Mouse (Mus musculus) liver, adult 2 months (tissue): ENCODE data around the gene Ift43. TPM values are rescaled to one million over a fixed set of nuclear protein-coding genes. Genes with fewer than 3 reads are reported as not detected.

Experiments
- DNase-seq: peaks from one replicate; pipeline ENCODE4 v3.0.0-alpha.2; 2011; ENCODE audit warnings: low read depth, low spot score; ENCODE audit errors: extremely low read depth
- H3K27ac ChIP-seq: fragments of 200-500 bp; replicated peaks from 2 replicates; pipeline ENCODE4 v1.5.1; 2012; ENCODE audit warnings: low read depth, mild to moderate bottlenecking, control low read depth, inconsistent platforms, low read length; ENCODE audit not compliant: insufficient read depth
- H3K27me3 ChIP-seq: fragments of 200-500 bp; 2 replicates; pipeline ENCODE4 v1.6.1; 2012; ENCODE audit warnings: mild to moderate bottlenecking, moderate library complexity, low read length, inconsistent platforms; ENCODE audit not compliant: control insufficient read depth, insufficient read depth
- H3K36me3 ChIP-seq: fragments of 200-500 bp; 2 replicates; pipeline ENCODE4 v1.6.1; 2012; ENCODE audit warnings: low read length, inconsistent platforms; ENCODE audit not compliant: control insufficient read depth, insufficient read depth
- H3K4me1 ChIP-seq: fragments of 200-500 bp; 2 replicates; pipeline ENCODE4 v1.6.1; 2011; ENCODE audit warnings: low read length; ENCODE audit not compliant: control insufficient read depth, insufficient read depth
- H3K4me3 ChIP-seq: fragments of 200-500 bp; 2 replicates; pipeline ENCODE4 v1.5.1; 2011; ENCODE audit warnings: low read depth, mild to moderate bottlenecking, control low read depth, low read length, moderate library complexity; ENCODE audit not compliant: insufficient read depth
- H3K79me2 ChIP-seq: fragments of 200-500 bp; 2 replicates; pipeline ENCODE4 v1.6.1; 2012; ENCODE audit warnings: inconsistent platforms, mild to moderate bottlenecking, low read length, moderate library complexity; ENCODE audit not compliant: control insufficient read depth, insufficient read depth
- H3K9ac ChIP-seq: fragments of 200-500 bp; 2 replicates; pipeline ENCODE4 v1.6.1; 2012; ENCODE audit warnings: low read depth, mild to moderate bottlenecking, control low read depth, inconsistent platforms, low read length
- CTCF ChIP-seq: fragments of 200-500 bp; IDR thresholded peaks from 2 replicates; pipeline ENCODE4 v1.5.1; 2011; ENCODE audit warnings: low read depth, low read length, control low read depth
- POLR2A ChIP-seq: fragments of 200-500 bp; IDR thresholded peaks from 2 replicates; pipeline ENCODE4 v1.6.1; 2011; ENCODE audit warnings: low read length, control low read depth; ENCODE audit not compliant: insufficient read depth; ENCODE audit errors: extremely low read depth
- WGBS: fragments of 180-500 bp; shearing (Covaris S2); methylation state at CpG from one replicate; pipeline ENCODE4 v1.1.7; 2018; 5-methylcytosine and 5-hydroxymethylcytosine counted together
- polyA plus RNA-seq: library from polyadenylated mRNA; depleted of rRNA; stranded (reverse); fragments of >200 nt; gene quantifications from 2 replicates; pipeline ENCODE4 v1.2.3, GENCODE M21; 2012; rRNA removed
- total RNA-seq: library from RNA; depleted of rRNA; stranded (reverse); fragments of >200 nt; gene quantifications from 2 replicates; pipeline ENCODE4 v1.2.3, GENCODE M21; 2014; rRNA removed

The Ift43 gene
- total RNA-seq (3.5 and 6.0 TPM in 2 replicates), polyA plus RNA-seq (3.9 and 4.5 TPM in 2 replicates)

GRCm38 (mm10) chr12:86082481-86083012 lies at the start of gene Ift43:
Ift43 (plus strand) TSS chr12:86082541.
- peak within 1 kb of the TSS; percentile 27 for H3K9ac ChIP-seq
- H3K4me3 ChIP-seq = peak within 1 kb of the TSS; percentile 75
- no peaks in the 10 kb centered on the region for H3K36me3 ChIP-seq
- DNase-seq = peak; percentile 77
- H3K27me3 ChIP-seq = 0 out of 2 replicates have a peak, but pooled peaks cover 2% of the 10 kb centered on the region
- peak within 1 kb of the TSS; percentile 51 for H3K27ac ChIP-seq
- WGBS = under 1% methylated on average over 35 of the region's 35 CpGs
- H3K4me1 ChIP-seq = peaks cover 2% of the 10 kb centered on the region; the same call in 1 of the 2 replicates
- no peaks in the 10 kb centered on the region for H3K79me2 ChIP-seq
- TF ChIP-seq CTCF (no peak), POLR2A (0 out of 2 replicates have a peak, but pooled peaks have one; percentile 29)

GRCm38 (mm10) chr12:86035586-86035985 lies 46.8 kb upstream of the Ift43 start:
- H3K4me1 ChIP-seq = no peaks in the 10 kb centered on the region
- TF ChIP-seq POLR2A (no peak), CTCF (no peak)
- no peaks in the 10 kb centered on the region for H3K36me3 ChIP-seq
- H3K27ac ChIP-seq = no peak overlapping the region
- no peak for DNase-seq
- H3K4me3 ChIP-seq = no peak overlapping the region
- no peaks in the 10 kb centered on the region for H3K79me2 ChIP-seq
- H3K9ac ChIP-seq = no peak overlapping the region
- no peaks in the 10 kb centered on the region for H3K27me3 ChIP-seq

GRCm38 (mm10) chr12:86036368-86037166 lies 45.8 kb upstream of the Ift43 start:
- Histone ChIP-seq H3K4me1 (no peaks in the 10 kb centered on the region), H3K27ac (no peak overlapping the region), H3K27me3 (no peaks in the 10 kb centered on the region), H3K9ac (no peak overlapping the region), H3K36me3 (no peaks in the 10 kb centered on the region), H3K79me2 (no peaks in the 10 kb centered on the region), H3K4me3 (no peak overlapping the region)
- no peak for DNase-seq
- 85% methylated on average over 9 of the region's 9 CpGs for whole genome bisulfite sequencing
- TF ChIP-seq POLR2A (no peak), CTCF (no peak)

GRCm38 (mm10) chr12:86037235-86037921 lies 45.0 kb upstream of the Ift43 start:
- H3K79me2 ChIP-seq = no peaks in the 10 kb centered on the region
- no peak for DNase-seq
- WGBS = 75% methylated on average over 12 of the region's 12 CpGs
- no peak for TF ChIP-seq CTCF
- no peak for TF ChIP-seq POLR2A
- no peaks in the 10 kb centered on the region for H3K36me3 ChIP-seq
- no peak overlapping the region for H3K9ac ChIP-seq
- H3K4me1 ChIP-seq = no peaks in the 10 kb centered on the region
- H3K4me3 ChIP-seq = no peak overlapping the region
- no peaks in the 10 kb centered on the region for H3K27me3 ChIP-seq
- H3K27ac ChIP-seq = no peak overlapping the region

- no peaks in the 10 kb centered on the region for H3K27me3 ChIP-seq
- H3K9ac ChIP-seq = no peak overlapping the region
- no peaks in the 10 kb centered on the region for H3K36me3 ChIP-seq
- no peaks in the 10 kb centered on the region for H3K4me1 ChIP-seq
- no peak for DNase-seq
- TF ChIP-seq CTCF (no peak), POLR2A (no peak)
- H3K4me3 ChIP-seq = no peak overlapping the region
- 94% methylated on average over 5 of the region's 5 CpGs for WGBS
- H3K79me2 ChIP-seq = no peaks in the 10 kb centered on the region
- H3K27ac ChIP-seq = no peak overlapping the region
Measured at GRCm38 (mm10) chr12:86039078-86039477, 43.3 kb upstream of the Ift43 start.

GRCm38 (mm10) chr12:86039751-86040150 lies 42.6 kb upstream of the Ift43 start:
- Histone ChIP-seq H3K4me3 (no peak overlapping the region), H3K9ac (no peak overlapping the region), H3K36me3 (no peaks in the 10 kb centered on the region), H3K27ac (no peak overlapping the region), H3K27me3 (no peaks in the 10 kb centered on the region), H3K4me1 (no peaks in the 10 kb centered on the region), H3K79me2 (no peaks in the 10 kb centered on the region)
- 90% methylated on average over 4 of the region's 6 CpGs for WGBS
- TF ChIP-seq CTCF (no peak), POLR2A (no peak)
- no peak for DNase-seq
